In genomic region chr15:68440636-68441035, GRCm38 (mm10) we compare ENCODE assay signal across 22 mouse cellular contexts.
A peak's percentile ranks its signal among the peaks of the same experiment; 100 is the strongest.
DNase-seq lines count a peak whose midpoint lies in the region; ATAC-seq and TF ChIP-seq lines count a peak whose summit lies in the region.
"Had no signal": no experiment of that assay in that cellular context is flagged by ENCODE, and none has a peak within 500 bp of the region (broad histone marks: within the 10 kb centered on the region; RNA-seq: fewer than 3 reads in every experiment).

No protein-coding gene starts in this region.

- TF ChIP-seq CTCF in left cerebral cortex, adult 2 months (IDR thresholded peaks at IDR 0.05), result no peak

- DNase-seq in frontal cortex, postnatal 14 days (ENCODE audit: low spot score in 2 of 2), result no peak
- DNase-seq in left cerebral cortex, adult 2 months (ENCODE audit: extremely low spot score in 1 of 2, low spot score in 2 of 2), result peak in 1 of 2 experiments; percentile 19
- DNase-seq in left cerebral cortex, postnatal 10 days (ENCODE audit: extremely low spot score in 1 of 2, low spot score in 2 of 2), result no peak
- peak; percentile 6 to 69 for DNase-seq in right cerebral cortex, postnatal 36 days (ENCODE audit: low spot score in 2 of 2)
- DNase-seq in right cerebral cortex, postnatal 14 days, result no peak
- peak; percentile 54 for DNase-seq in telencephalon, adult 2 months (ENCODE audit: low read depth, low spot score)
- DNase-seq in kidney, postnatal 10 days, result no peak
- DNase-seq: adrenal gland, postnatal 14 days; cerebellum, adult 18-20 months; cerebellum, adult 9-11 months; cerebellum, postnatal 36 days; gastrocnemius, adult 2 months; gastrocnemius, postnatal 25 days; heart, postnatal 4 days had no signal

- peak; percentile 53 for ATAC-seq in frontal cortex, adult (ENCODE audit: low TSS enrichment)
- ATAC-seq: activated CD4-positive, CD25-positive, alpha-beta regulatory T cell, adult 4 months; hindbrain, embryonic 16.5 days; inflammation-experienced regulatory T-cells, adult 6 months; Patski had no signal

- no peak overlapping the region for H3K4me3 ChIP-seq in left cerebral cortex, adult 2 months
- H3K4me3 ChIP-seq: forebrain, embryonic 12.5 days; gastrocnemius, adult 2 months; heart, embryonic 13.5 days; hindbrain, embryonic 12.5 days had no signal

- peak overlapping the region; percentile 76 for H3K27ac ChIP-seq in left cerebral cortex, adult 2 months
- H3K27ac ChIP-seq: forebrain, embryonic 12.5 days; gastrocnemius, adult 2 months; heart, embryonic 13.5 days; hindbrain, embryonic 12.5 days had no signal

- intact Hi-C loops in left cerebral cortex, adult 2 months (cut with DNase I), result loop anchor here (10.0 kb wide), 1 partner anchor 214 kb away; no protein-coding TSS in a partner anchor
- intact Hi-C loops in left cerebral cortex, postnatal 10 days (cut with DNase I), result no loop called here

Comparison
In these comparisons a context has a peak if more than half of its experiments do, and no peak if none do; other contexts are left out.
1. DNase-seq: peak in right cerebral cortex, postnatal 36 days (2 of 2) and telencephalon, adult 2 months (single experiment); none in frontal cortex, postnatal 14 days (0 of 2), left cerebral cortex, postnatal 10 days (0 of 2), right cerebral cortex, postnatal 14 days (single experiment) and kidney, postnatal 10 days (single experiment).